Mouse (Mus musculus) hindbrain, embryonic 13.5 days (tissue): ENCODE data around the gene Arhgap15. TPM values are rescaled to one million over a fixed set of nuclear protein-coding genes. Genes with fewer than 3 reads are reported as not detected.

Experiments
- ATAC-seq: fragments of 200-750 bp; cut with Nextera tagmentation; 2 replicates; pipeline ENCODE4 v1.8.0; 2017; ENCODE audit warnings: moderate TSS enrichment; ENCODE audit not compliant: low FRiP score
- H3K27ac ChIP-seq: fragments of 300-500 bp; sonication (generic); 2 replicates; pipeline ENCODE4 v1.5.1; 2015; ENCODE audit warnings: inconsistent platforms, mild to moderate bottlenecking, moderate library complexity
- H3K27me3 ChIP-seq: fragments of 300-500 bp; sonication (generic); 2 replicates; pipeline ENCODE4 v1.6.1; 2015; ENCODE audit warnings: mild to moderate bottlenecking, inconsistent platforms
- H3K36me3 ChIP-seq: fragments of 300-500 bp; sonication (generic); 2 replicates; pipeline ENCODE4 v1.6.1; 2015; ENCODE audit warnings: mild to moderate bottlenecking, inconsistent platforms
- H3K4me1 ChIP-seq: fragments of 300-500 bp; sonication (generic); replicated peaks from 2 replicates; pipeline ENCODE4 v1.6.1; 2015; ENCODE audit warnings: inconsistent platforms
- H3K4me2 ChIP-seq: fragments of 300-500 bp; sonication (generic); 2 replicates; pipeline ENCODE4 v1.6.1; 2015; ENCODE audit warnings: inconsistent platforms, mild to moderate bottlenecking, moderate library complexity
- H3K4me3 ChIP-seq: fragments of 300-500 bp; sonication (generic); 2 replicates; pipeline ENCODE4 v1.5.1; 2015; ENCODE audit warnings: mild to moderate bottlenecking, inconsistent platforms
- H3K9ac ChIP-seq: fragments of 300-500 bp; sonication (generic); 2 replicates; pipeline ENCODE4 v1.6.1; 2015; ENCODE audit warnings: mild to moderate bottlenecking, inconsistent platforms
- H3K9me3 ChIP-seq: fragments of 300-500 bp; sonication (generic); 2 replicates; pipeline ENCODE4 v1.6.1; 2016; ENCODE audit warnings: inconsistent platforms
- WGBS: fragments of 180-500 bp; shearing (Covaris S2); methylation state at CpG from one replicate; pipeline ENCODE4 v1.1.7; 2015; 5-methylcytosine and 5-hydroxymethylcytosine counted together
- polyA plus RNA-seq: library from polyadenylated mRNA; unstranded; fragments of >200 nt; fragmentation: Nextera tagmentation; extraction: Ambion mirVana; gene quantifications from 2 replicates; pipeline ENCODE4 v1.2.1, GENCODE M21; 2015

The Arhgap15 gene
- polyA plus RNA-seq, 1 experiment from 2014 or later = 2.8 TPM

DNA sequence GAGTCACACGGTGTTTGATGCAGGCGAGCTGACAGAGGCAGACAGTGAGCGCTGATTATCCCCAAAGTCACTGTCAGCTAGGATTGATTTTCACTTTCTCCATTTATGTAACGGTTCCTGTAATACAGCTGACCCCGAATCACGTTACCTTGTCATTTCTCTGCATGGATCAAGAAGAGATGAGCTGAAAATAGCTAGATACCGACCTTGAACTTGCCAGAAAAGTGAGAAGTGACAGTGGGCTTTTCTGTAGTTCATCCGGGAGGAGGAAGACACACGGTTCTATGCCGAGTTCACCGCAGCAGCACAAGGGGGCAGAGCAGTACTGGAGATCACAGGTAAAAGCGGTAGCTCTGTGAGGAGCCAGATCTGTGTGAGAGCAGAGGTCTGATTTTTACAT lies 38.5 kb downstream of the Arhgap15 start:
- Histone ChIP-seq H3K36me3 (no peaks in the 10 kb centered on the region), H3K4me3 (no peak overlapping the region), H3K27ac (no peak overlapping the region), H3K9me3 (no peaks in the 10 kb centered on the region), H3K9ac (no peak overlapping the region), H3K4me2 (no peak overlapping the region), H3K4me1 (peaks cover 40% of the 10 kb centered on the region), H3K27me3 (no peaks in the 10 kb centered on the region)
- peak; percentile 74; the same call in 1 of the 2 replicates for ATAC-seq
- WGBS = 48% methylated on average over 12 of the region's 12 CpGs

DNA sequence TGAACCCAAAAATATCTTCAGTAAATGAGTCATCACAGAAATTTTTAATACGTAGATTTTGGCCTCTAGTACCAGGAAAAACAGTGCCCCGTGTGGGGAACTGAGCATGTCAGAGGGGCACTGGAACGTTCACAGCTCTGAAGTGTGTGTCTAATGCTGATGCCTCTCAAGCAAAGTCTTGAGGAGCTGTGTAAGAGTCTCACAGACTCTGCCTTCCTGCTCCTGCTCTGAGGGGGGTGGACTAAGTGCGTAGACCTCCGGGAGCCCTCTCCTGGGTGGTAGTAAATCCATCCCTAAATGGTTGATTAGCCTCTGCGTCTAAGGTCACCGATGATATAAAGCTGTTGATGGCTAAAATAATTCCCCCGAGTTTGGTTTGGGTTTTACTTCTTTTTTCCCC lies 39.9 kb downstream of the Arhgap15 start:
- Histone ChIP-seq H3K36me3 (no peaks in the 10 kb centered on the region), H3K9me3 (no peaks in the 10 kb centered on the region), H3K4me2 (no peak overlapping the region; the same call in 1 of the 2 replicates), H3K4me3 (no peak overlapping the region), H3K27me3 (no peaks in the 10 kb centered on the region), H3K27ac (no peak overlapping the region), H3K9ac (no peak overlapping the region), H3K4me1 (peaks cover 39% of the 10 kb centered on the region)
- WGBS = 44% methylated on average over 8 of the region's 8 CpGs
- peak; percentile 47; the same call in 1 of the 2 replicates for ATAC-seq

DNA sequence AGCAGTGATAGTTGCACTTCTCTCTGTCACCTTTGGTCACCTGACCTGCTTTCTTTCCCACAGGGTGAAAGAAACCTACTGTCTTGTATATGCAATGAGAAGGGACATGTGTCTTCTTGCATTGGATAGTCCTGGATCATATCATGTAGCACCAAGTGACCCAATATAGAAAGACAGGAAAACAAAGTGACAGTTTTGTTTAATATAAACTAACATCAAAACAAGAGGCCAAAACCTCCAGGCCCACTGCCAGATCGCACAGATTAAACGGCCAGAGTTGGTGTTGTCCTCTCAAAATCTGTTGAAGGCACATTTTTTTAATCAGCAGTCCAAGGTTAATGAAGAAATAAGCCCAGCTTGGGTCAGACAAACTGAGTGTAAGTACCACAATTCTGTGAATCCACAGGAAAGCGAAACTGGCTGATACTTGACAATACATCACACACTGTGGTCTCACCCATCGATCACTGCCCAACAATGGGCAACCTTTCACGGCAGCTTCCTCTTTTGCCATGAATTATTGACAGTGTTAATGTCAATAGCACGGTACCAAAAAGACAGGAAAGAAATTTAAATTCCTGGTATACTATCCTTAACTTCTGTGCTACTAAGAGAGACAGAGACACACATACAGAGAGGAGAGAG lies 41.5 kb downstream of the Arhgap15 start:
- Histone ChIP-seq H3K4me2 (no peak overlapping the region), H3K9me3 (no peaks in the 10 kb centered on the region), H3K27me3 (no peaks in the 10 kb centered on the region), H3K27ac (no peak overlapping the region), H3K9ac (no peak overlapping the region), H3K4me1 (peaks cover 30% of the 10 kb centered on the region), H3K4me3 (no peak overlapping the region), H3K36me3 (no peaks in the 10 kb centered on the region)
- WGBS = 42% methylated on average over 6 of the region's 6 CpGs
- no peak for ATAC-seq

DNA sequence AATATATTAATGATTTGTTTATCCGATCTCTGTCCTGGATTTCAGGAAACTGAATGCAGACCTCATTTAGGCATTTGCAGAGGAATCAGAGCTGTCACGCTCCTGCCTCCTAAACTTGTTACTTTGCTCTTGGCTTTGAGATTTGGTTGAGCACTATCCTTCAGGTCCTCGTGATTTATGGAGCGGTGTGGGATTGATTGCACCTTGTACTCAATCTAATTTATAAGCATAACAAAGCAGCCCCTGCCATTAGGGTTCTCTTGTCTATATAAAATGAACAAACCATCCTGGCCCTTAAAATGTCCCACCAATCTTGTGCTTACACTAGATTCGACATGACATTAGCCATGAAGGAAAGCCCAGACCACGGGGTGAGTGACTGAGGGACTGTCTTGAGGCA lies 43.0 kb downstream of the Arhgap15 start:
- Histone ChIP-seq H3K4me2 (no peak overlapping the region), H3K27me3 (no peaks in the 10 kb centered on the region), H3K9ac (no peak overlapping the region), H3K9me3 (no peaks in the 10 kb centered on the region), H3K36me3 (no peaks in the 10 kb centered on the region), H3K4me1 (peaks cover 17% of the 10 kb centered on the region), H3K4me3 (no peak overlapping the region), H3K27ac (no peak overlapping the region)
- WGBS = 81% methylated on average over 6 of the region's 6 CpGs
- no peak for ATAC-seq

DNA sequence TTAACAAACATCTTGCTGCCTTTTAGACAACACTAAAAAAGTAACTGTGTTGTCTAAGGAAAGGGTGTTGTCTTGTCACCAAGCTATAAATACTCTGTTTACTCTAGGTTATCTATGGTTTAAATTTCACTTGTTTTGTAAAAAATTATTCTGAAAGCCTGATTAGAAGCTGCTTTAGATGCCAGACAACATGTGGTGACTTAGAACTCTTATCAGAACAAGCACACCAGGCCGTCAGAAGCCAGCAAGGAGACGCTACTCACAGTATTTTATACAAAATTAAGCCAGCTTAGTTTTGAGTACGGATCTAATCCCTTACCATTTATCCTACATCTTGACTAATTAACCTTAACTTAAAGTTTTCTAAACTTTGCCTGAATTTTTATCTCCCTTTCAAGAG lies 44.5 kb downstream of the Arhgap15 start:
- no peak for ATAC-seq
- H3K4me3 ChIP-seq = no peak overlapping the region
- no peaks in the 10 kb centered on the region for H3K27me3 ChIP-seq
- peaks cover 11% of the 10 kb centered on the region for H3K4me1 ChIP-seq
- no peak overlapping the region for H3K27ac ChIP-seq
- no peaks in the 10 kb centered on the region for H3K36me3 ChIP-seq
- 91% methylated on average over 3 of the region's 3 CpGs for WGBS
- H3K4me2 ChIP-seq = no peak overlapping the region
- H3K9me3 ChIP-seq = no peaks in the 10 kb centered on the region
- H3K9ac ChIP-seq = no peak overlapping the region

DNA sequence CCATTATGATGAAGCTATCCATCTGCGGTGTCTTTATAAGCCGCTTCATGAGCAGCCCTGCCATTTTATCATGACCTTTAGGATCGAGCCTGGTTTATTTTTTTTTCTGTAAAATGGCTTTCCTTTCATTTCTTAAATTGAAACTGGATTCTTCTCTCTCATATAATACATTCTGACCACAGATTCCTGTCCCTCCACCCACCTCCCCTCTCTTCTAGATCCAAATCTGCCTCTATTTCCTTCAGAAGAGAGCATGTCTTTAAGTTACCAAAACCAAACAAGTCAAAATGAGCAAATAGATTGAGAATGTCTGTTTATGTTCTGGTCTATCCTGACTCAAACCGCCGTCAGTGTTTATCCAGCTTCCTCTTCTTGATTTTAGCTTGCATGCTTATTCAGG lies 46.1 kb downstream of the Arhgap15 start:
- no peak for ATAC-seq
- WGBS = 91% methylated on average over 5 of the region's 5 CpGs

DNA sequence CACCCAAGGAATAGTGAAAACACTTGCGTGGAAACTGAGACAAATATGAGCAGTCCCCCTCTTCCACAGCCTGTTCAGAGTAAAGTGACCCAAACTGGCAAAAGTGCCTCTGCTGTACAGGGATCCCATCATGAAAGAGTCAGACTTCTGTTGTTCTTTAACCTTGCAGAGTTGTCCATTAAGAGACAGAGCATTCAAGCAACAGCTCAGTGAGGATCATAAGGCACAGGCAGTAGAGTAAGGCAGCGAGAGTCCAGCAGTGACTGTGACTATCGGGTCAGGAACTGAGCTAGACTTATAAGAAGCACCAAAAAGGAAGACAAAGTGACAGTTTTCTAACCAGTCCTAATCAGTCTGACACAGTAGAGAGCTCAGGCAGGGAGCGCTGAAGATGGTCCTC lies 47.8 kb downstream of the Arhgap15 start:
- no peak overlapping the region for H3K27ac ChIP-seq
- no peak for ATAC-seq
- WGBS = 96% methylated on average over 4 of the region's 4 CpGs
- H3K27me3 ChIP-seq = no peaks in the 10 kb centered on the region
- H3K9ac ChIP-seq = no peak overlapping the region
- H3K4me2 ChIP-seq = no peak overlapping the region
- H3K4me1 ChIP-seq = no peaks in the 10 kb centered on the region
- H3K36me3 ChIP-seq = no peaks in the 10 kb centered on the region
- H3K9me3 ChIP-seq = no peaks in the 10 kb centered on the region
- H3K4me3 ChIP-seq = no peak overlapping the region

More for the DNA sequence above, 46.1 kb downstream of the Arhgap15 start:
- H3K4me1 ChIP-seq = no peaks in the 10 kb centered on the region
- H3K9ac ChIP-seq = no peak overlapping the region
- H3K9me3 ChIP-seq = no peaks in the 10 kb centered on the region
- H3K4me3 ChIP-seq = no peak overlapping the region
- H3K27ac ChIP-seq = no peak overlapping the region
- H3K27me3 ChIP-seq = no peaks in the 10 kb centered on the region
- no peaks in the 10 kb centered on the region for H3K36me3 ChIP-seq
- no peak overlapping the region for H3K4me2 ChIP-seq

DNA sequence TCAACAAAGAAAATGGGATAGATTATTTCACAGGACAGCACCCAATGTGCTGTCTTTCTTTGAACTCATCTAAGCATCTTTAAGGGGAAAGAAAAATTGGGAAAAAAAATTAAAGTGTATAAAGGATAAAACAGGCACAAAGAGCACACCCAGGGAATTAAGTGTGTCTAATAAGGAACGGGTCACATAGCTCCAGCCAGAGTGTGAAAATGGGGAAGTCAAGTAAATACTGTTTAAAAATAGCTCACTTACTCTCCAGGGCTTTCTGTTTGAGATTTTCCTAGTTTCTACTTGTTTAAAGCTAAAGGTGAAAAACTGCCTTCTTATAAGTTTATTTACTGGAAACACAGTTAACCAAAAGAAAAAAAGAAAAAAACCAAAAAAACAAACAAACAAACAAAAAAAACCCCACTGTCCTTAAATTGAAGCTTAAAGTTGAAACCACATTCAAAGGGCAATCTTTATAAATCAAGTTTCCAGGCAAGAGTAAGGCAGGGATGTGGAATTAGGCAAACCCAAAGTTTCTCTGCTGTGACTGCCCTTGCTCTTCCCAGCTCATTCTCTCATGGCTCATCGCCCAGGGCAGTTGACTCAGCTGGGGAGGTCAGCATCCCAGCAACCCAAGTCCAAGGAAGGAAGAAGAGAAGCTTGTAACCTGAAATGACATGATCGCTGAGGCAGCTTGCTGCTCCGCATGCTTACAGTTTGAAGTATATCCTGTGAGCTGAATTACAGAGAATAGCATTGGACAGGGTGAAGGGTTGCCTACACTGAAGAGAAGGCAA lies 57.5 kb downstream of the Arhgap15 start:
- Histone ChIP-seq H3K36me3 (no peaks in the 10 kb centered on the region), H3K4me2 (no peak overlapping the region), H3K4me1 (no peaks in the 10 kb centered on the region), H3K27ac (no peak overlapping the region), H3K4me3 (no peak overlapping the region), H3K9me3 (no peaks in the 10 kb centered on the region), H3K27me3 (no peaks in the 10 kb centered on the region), H3K9ac (no peak overlapping the region)
- no peak for ATAC-seq
- WGBS = 72% methylated on average over 4 of the region's 4 CpGs

DNA sequence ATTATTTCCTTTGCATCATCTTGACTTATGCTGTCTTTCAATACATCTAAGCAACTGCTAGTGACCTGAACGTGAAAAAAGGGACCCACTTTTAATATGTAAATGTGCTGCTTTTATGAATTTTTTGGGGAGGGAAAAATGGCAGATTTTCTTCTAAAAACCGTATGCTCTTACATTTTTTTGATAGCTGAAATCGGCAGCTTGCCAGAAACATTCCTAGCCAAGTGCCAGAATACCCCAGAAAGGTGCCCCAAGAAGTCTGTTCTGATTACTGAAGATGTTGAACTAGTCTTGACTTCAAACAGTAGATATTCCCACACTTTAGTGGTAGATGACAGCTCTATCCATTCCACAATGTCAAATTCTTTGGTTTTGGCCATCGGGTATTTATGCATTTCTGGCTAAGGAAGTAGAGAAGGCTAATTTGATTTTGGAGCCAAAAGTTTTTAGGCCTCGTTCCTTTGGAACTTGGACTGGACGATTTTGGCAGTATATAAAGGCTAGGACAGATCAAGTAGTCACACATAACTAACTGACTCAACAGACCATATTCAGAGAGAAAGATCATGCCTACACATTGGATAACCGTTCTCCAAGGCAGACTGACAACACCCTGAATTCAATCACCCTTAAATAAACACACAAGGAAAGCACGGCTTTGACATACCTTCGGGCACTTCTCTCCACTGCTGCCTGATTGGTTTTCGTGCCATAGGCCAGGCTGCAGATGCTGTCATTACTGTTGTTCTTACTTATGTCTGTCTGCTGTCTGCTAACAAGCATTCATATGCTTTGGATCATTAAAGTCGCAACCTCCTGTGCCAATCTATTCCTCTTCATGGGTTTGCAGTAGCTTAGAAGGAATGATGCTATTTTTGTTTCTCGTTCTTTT lies 67.5 kb downstream of the Arhgap15 start:
- Histone ChIP-seq H3K9ac (no peak overlapping the region), H3K27ac (no peak overlapping the region), H3K9me3 (no peaks in the 10 kb centered on the region), H3K4me2 (no peak overlapping the region), H3K4me1 (no peaks in the 10 kb centered on the region), H3K36me3 (no peaks in the 10 kb centered on the region), H3K4me3 (no peak overlapping the region), H3K27me3 (no peaks in the 10 kb centered on the region)
- ATAC-seq = no peak
- 88% methylated on average over 12 of the region's 12 CpGs for WGBS

DNA sequence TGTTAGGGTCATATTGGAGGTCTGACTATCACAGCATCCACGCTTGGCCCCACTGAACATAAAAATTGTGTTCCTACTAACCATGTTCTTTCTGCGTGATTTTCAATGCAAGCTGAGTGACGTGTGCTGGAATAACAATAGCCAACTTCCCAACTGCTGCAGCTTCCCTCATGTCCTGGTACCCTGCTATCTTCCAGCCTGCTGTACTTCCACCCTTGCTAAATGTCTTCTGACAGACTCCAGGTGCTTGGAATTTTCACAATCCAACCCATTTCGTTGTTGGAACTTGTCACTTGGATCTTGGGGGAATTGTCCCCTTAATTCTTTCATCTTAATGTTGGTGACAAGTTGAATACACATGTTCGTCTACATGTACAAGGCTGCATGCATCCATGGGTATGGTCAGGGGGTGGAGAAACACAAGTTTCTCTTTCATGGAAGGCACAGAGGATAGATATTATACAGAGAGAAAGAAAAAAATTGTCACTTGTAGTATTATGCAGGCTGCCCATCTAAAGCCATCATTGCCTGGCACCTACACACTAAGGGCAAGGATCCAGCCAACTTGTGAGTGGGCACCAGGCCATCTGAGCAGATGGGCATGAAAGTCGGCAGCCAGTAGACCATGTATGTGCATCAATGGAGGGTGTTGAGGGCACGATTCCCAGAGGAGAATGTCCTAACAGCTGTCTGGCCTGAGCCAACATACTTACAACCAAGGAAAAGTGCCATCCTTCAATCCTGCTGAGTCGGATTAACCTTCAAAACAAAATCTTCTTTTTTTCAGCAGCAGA lies 68.4 kb downstream of the Arhgap15 start:
- no peak overlapping the region for H3K9ac ChIP-seq
- H3K27me3 ChIP-seq = no peaks in the 10 kb centered on the region
- H3K27ac ChIP-seq = no peak overlapping the region
- WGBS = 82% methylated on average over 8 of the region's 8 CpGs
- ATAC-seq = 0 out of 2 replicates have a peak, but pooled peaks have one; percentile 36
- no peaks in the 10 kb centered on the region for H3K4me1 ChIP-seq
- H3K4me3 ChIP-seq = no peak overlapping the region
- H3K4me2 ChIP-seq = no peak overlapping the region
- H3K9me3 ChIP-seq = no peaks in the 10 kb centered on the region
- H3K36me3 ChIP-seq = no peaks in the 10 kb centered on the region

DNA sequence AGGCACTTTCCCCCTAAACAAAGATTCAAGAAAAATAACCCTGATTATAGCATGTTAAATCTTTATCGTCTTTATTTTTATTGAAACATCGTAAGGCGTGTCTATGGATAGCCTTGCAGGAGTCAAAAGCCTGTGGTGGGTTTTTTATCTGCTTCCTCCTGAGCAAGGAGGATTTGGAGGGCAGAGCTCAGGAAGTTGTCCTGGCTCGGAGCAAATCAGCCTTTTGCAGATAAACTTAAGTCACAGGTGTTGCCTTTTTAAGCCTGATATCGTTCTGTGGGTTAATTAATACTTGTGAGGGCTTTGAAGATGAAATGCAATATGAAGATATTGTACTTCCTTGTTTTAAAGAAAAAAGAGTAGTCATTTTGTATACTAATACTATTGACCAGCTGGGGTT lies 87.3 kb downstream of the Arhgap15 start:
- Histone ChIP-seq H3K4me1 (no peaks in the 10 kb centered on the region), H3K9me3 (no peaks in the 10 kb centered on the region)

DNA sequence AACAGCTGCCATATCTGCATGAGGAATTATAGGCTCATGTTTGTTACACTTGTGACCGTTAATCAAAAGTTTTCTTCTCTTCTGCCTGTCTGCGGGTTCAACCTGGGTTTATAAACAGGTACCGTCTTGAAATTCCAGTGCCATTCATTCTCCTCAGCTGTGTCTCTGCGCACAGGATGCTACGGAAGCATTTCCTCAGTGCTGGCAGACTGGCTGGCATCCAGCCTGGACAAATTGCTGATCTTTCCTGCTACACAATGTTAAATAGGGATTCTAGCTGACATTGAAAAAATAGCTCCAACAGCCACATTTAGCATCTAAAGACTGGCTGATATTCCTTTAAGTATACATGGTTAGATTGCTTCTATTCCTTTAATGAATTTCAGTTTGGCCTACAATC lies 93.0 kb downstream of the Arhgap15 start:
- Histone ChIP-seq H3K36me3 (no peaks in the 10 kb centered on the region), H3K27me3 (no peaks in the 10 kb centered on the region), H3K4me2 (no peak overlapping the region), H3K4me1 (no peaks in the 10 kb centered on the region), H3K27ac (no peak overlapping the region), H3K4me3 (no peak overlapping the region), H3K9ac (no peak overlapping the region), H3K9me3 (no peaks in the 10 kb centered on the region)
- 79% methylated on average over 5 of the region's 5 CpGs for WGBS
- ATAC-seq = no peak

More for the DNA sequence above, 87.3 kb downstream of the Arhgap15 start:
- no peaks in the 10 kb centered on the region for H3K27me3 ChIP-seq
- H3K27ac ChIP-seq = no peak overlapping the region
- H3K9ac ChIP-seq = no peak overlapping the region
- no peak overlapping the region for H3K4me2 ChIP-seq
- ATAC-seq = no peak
- H3K36me3 ChIP-seq = no peaks in the 10 kb centered on the region
- no peak overlapping the region for H3K4me3 ChIP-seq
- 91% methylated on average over 5 of the region's 5 CpGs for WGBS
